Mouse (Mus musculus) retina, adult 2 months (tissue): ENCODE results near the gene Itgb4.

Source experiments
- DNase-seq: peaks from one replicate; pipeline ENCODE4 v3.0.0-alpha.2; 2012; ENCODE audit warnings: low read depth, low spot score

Gene Itgb4

DNA sequence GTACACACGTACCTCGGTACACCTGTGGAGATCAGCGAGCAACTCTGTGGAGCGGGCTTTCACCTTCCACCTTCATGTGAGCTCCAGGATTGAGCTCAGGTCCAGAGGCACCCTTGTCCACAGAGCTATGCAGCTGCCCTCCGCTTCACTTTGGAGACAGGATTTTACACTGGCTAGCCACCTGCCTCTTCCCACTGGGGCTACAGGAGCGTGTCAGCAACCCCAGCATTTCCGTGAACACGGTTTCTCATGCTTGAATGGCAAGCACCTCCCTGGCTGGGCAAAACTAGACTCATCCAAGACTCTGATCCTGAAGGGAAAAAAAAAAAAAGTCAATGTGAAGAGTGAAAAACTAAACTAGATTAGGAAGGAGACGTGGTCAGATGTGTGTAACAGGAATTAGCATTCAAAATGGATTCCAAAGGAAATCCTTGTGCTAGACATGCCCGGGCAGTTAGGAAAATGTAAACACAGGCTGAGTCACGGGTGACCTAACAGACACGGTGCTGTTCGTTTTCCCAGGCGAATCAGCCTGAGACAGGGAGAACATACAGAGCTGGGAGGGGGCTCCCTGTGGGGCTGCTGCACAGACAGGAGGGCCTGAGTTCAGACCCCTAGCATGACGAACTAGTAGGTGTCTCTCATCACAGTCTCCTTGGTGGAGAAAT, 4.4 kb upstream of the Itgb4 start:
- DNase-seq, result no peak

DNA sequence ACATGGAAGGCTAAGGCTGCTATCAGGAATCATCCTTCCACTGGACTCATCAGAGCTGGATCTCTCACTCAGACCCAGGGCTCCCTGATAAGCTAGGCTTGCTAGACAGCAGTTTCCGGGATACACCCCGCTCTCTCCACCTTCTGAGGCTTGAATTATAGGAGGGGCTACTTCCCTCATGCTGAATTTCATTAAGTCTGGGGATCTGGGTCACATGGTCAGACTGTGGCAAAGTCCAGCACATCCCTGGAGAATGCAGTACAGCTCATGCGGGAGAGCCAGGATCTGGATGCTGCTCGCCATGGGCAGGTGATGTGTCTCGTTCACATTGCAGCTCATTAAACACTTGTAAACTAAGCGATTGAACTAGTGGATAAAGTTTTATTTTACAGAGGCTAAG, 3.5 kb upstream of the Itgb4 start:
- DNase-seq, result no peak

DNA sequence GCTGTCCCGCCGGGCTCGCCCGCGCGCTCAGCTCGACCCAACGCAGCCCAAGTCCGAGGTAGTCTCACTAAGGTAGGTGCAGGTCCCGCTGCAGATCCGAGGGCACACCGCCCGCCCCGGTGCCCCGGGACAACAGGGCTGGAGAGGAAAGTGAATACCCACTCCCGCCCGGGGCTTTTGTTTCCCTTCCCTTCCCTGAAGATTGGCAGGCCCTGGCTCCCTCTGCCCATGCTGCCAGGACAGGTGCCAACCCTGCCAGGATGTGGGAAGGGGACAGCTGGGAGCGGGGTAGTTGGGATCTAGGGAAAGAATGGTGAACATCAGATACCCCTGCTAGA, 543 bp downstream of the Itgb4 start:
- no peak for DNase-seq

DNA sequence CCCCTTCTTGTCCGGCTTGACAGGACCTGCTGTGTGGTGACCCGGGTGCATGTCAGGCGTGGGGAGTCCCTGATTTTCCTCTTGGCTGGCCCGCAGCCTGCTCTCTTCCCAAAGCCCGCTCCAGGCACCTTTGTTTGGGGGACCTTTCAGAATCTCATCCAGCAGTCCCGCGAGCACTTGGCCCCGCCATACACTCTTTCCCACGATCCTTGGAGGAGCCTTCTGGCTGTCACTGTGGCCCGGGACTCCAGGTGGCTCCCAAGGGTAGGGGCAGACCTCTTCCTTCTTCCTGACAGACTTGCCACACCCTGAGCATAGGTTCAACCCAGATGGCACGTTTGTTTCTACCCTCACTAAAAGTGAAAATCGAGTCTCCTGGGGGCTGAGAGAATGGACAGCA, 1.0 kb downstream of the Itgb4 start:
- no peak for DNase-seq

DNA sequence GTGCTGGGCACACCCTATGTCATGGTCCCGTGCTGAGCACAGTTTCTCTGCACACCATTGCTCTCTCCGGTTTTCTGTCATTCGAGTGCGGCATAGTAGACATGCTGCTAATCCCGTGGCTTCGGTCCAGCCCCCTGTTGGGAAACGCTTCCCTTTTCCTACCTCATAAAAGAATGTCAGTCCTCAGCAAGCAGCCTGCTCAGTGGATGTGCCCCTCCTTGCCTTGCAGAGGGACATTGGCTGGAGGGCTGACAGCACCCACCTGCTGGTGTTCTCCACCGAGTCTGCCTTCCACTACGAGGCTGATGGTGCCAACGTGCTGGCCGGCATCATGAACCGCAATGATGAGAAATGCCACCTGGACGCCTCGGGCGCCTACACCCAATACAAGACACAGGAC, 8.0 kb downstream of the Itgb4 start:
- no peak for DNase-seq

DNA sequence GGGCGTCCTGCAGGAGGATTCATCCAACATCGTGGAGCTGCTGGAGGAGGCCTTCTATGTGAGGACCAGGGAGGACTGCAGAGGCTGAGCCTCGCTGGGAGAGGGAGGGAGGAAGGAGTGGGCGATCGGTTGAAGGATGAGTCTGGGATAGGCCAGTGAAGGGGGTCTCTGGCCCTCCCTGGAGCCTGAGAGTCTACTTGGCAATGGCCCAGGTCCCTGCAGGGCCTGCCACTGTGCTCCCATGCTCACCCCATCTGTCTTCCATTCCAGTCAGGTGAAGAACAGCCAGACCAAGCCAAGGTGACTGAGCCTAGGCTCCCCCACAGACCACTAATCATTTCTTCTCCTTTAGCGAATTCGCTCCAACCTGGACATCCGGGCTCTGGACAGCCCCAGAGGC, 8.8 kb downstream of the Itgb4 start:
- no peak for DNase-seq

DNA sequence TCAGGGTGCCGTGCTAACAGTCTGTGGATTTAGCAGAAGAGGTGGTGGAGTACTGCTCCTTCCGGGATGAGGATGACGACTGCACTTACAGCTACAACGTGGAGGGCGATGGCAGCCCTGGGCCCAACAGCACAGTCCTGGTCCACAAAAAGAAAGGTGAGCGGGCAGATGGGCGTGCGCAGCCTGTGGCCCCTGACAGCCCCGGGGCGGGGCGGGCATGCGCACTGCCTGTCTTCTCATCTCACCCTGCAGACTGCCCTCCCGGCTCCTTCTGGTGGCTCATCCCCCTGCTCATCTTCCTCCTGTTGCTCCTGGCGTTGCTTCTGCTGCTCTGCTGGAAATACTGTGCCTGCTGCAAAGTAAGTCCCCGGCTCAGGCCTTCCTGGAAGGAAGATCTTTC, 15.2 kb downstream of the Itgb4 start:
- no peak for DNase-seq

DNA sequence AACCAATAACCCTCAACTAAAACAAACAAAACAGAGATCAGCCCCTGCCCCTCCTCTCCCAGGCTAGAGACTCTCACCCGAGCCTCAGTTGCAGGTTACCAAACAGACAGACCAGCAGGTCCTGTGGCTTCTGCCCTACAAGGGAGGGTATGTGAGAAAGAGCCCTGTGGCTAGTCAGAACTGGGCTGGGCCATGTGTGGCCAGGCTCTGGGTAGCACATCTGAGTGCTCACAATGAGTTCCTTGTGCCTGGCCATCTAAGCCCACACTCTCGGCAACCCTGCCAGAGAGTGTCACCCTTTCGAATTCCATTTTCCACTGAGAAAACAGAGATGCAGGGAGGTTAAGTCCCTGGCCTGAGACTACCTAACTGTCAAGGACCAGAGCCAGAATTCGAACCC, 17.6 kb downstream of the Itgb4 start:
- DNase-seq, result no peak

DNA sequence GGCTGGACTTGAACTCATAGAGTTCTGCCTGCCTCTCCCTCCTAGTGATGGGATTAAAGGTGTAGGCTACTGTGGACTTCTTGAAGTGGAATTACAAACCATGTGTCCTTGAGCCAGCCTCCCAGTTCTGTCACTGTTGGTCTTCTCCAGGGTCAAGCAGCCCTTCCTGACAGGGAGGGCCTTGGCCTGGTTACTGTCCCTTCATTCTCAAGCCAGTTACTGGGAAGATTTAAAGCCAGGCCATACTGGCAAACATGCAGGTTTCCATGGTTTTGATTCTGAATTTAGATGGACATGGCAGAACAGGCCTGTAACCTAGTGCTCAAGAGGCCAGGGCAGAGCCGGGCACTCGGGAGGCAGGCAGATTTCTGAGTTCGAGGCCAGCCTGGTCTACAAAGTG, 20.7 kb downstream of the Itgb4 start:
- no peak for DNase-seq

DNA sequence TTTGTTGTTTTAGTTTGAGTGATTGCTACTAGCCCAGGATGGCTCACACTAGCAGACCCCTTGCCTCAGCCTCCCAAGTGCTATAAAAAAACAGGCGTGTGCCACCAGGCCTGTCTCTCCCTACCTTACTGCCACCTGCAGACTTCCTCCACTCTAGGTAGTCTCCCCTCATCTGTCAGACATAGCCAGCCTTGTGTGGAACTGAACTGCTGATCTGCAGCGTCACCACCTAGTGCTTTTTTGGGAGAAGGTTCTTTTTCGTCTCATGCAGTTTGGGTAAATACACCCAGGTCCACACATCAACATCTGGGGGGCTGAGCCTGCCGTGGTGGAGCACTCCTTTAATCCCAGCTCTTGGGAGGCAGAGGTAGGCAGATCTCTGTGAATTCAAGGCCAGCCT, 22.5 kb downstream of the Itgb4 start:
- no peak for DNase-seq

DNA sequence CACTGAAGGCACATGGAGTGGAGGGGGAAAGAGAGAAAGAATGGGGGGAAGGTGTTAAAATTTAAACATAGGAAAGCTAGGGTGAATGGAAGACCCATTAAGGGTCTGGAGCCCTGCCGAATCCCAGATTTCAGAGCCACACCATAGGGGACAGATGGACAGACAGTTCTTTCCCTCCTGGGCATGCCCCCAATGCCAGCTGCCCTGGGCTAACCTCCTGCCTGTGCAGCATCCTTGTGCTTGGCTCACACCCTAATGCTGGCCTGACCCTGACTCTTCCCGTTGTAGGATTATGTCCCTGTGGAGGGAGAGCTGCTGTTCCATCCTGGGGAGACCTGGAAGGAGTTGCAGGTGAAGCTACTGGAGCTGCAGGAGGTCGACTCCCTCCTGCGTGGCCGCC, 23.2 kb downstream of the Itgb4 start:
- DNase-seq, result no peak

DNA sequence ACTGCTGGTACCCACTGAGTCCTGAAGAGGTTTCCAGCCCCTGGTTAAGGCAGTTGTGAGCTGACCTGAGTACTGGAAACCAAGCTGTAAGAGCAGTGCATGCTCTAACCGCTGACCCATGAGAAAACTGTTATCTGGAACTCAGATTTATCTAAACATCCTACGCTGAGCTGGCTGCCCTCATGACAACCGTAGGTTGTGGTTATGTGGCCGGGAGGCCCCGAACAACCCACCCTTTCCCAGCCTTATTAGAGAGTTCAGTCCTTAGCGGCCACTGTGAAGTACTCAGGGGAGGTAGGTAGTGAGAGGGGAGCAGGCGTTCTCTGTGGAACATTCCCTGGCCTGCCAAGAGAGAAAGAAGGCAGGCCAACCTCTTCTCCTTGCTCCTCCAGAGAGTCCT, 24.5 kb downstream of the Itgb4 start:
- DNase-seq, result no peak

DNA sequence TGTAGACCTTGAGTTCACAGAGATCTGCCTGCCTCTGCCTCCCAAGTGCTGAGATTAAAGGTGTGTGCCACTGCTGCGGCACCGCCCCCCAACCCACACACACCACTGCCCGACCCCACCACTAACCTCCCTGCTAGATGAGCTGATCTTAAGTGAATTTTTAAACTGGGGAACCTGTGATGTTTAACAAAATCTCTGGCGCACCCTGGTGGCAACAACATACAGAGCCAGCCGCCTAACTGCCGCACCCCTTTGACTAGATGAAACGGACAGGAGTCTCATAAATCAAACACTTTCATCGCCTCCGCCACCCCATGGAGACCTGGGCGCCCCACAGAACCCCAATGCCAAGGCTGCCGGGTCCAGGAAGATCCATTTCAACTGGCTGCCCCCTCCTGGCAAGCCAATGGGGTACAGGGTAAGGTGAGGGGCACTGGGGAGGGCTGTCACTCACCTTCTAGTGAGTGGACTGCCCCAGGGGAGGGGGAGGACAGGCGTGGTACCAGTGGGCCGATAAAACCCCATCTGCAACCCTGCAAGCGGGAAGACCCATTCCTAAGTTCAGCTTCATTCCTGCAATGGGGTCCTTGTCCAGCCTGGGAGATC, 25.1 kb downstream of the Itgb4 start:
- DNase-seq, result no peak

DNA sequence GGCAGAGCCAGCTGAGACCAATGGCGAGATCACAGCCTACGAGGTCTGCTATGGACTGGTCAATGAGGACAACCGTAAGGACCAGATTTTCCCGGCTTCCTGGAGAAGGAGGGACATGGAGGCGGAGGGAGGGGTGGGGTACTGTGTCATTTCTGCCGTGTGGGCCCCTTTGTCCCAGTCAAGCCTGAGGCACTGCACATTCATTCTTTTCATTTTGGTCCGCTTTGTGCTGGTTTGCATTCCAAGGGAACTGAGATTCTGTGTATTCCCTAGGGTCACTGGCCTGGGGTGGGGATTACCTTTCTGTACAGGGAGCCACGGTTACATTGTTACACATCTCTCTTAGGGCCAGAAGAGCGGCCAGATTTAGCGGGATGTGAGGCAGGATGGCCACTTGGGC, 26.1 kb downstream of the Itgb4 start:
- DNase-seq, result no peak

DNA sequence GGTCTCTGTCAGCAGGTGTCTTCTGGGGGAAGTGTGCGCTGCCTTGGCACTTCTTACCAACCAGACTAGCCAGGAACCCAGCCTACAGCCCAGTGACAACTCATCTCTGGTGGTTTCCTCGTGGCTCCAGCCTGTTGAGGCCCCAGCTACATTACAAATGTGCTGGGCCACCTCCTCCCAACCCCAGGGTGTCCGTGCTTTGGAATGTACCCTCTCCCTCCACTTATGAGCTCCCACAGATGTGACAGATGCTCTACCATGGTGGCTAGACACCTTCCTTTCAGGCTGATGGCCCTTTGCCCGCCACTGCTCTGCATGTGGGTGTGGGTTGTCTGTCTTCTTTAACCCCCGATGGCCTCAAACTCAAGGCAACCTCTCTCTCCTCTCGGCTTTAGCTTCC, 27.2 kb downstream of the Itgb4 start:
- no peak for DNase-seq

DNA sequence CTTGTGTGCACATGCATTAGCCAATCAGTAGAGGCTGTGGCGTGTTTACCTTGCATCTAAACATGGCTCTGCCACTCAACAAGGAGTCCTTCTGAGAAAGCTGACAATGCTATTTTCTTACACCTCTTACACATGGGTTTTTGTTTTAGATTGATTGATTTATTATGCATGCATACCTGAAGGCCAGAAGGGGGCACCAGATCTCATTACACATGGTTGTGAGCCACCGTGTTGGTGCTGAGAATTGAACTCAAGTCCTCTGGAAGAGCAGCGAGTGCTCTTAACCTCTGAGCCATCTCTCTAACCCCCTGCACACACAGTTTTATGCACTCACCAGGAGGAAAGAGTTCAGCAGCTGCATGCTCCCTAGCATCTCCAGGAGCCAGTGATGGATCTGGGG, 28.4 kb downstream of the Itgb4 start:
- no peak for DNase-seq

DNA sequence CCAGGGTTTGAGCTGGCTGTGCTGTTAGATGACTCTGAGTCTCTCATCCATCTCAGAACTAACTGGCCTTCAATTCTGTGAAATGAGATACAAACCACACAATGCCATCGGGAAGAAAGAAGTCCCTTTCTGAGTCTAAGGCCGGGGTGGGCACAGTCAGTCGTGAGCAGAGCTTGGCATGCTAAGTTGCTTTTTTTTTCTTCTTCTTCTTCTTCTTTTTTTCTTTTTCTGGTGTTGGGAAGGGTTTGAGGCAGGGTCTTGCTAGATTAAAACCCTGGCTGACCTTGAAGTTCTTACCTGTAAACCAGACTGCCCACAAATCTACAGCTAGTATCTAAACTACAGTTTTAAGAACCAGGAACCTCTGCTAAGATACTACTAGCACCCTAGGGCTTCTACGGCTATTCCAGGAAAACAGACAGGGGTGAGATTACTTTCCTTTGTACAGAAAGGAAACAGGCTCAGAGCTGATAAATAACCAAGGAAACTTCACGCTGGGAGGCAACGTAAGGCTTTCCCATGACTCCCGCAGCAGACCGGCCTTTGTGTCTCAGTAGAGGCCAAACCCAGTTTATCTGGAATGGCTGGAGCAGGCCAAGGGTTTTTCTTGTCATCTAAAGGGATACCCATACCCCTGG, 29.8 kb downstream of the Itgb4 start:
- no peak for DNase-seq

DNA sequence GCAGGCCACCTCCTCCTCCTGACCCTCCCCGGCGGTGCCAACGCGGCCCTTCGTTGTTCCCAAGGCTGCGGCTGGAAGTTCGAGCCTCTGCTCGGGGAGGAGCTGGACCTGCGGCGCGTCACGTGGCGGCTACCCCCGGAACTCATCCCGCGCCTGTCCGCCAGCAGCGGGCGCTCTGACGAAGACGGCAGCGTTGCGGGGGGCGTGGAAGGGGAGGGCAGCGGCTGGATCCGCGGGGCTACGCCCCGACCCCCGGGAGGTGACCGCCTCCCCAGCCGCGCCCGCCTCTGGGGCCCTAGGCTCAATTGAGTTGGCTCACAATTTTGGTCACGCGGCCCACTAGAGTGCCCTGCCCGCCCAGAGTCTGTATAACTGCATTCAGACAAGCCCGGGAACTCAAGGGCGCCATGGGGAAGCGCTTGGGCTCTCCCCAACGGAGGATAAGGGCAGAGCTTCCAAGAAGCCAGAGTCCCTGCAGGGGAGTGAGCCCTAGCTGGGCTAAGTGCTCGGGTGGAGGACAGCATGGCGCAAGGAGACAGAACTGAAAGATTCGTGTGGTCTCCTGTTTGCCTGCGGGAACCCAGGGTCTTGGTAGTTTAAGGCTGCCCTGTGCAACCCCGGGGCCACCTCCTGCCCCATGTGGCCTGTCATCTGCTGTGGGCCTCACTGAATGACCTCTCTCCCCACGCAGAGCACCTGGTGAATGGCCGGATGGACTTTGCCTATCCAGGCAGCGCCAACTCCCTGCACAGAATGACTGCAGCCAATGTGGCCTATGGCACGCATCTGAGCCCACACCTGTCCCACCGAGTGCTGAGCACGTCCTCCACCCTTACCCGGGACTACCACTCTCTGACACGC, 30.6 kb downstream of the Itgb4 start:
- no peak for DNase-seq

DNA sequence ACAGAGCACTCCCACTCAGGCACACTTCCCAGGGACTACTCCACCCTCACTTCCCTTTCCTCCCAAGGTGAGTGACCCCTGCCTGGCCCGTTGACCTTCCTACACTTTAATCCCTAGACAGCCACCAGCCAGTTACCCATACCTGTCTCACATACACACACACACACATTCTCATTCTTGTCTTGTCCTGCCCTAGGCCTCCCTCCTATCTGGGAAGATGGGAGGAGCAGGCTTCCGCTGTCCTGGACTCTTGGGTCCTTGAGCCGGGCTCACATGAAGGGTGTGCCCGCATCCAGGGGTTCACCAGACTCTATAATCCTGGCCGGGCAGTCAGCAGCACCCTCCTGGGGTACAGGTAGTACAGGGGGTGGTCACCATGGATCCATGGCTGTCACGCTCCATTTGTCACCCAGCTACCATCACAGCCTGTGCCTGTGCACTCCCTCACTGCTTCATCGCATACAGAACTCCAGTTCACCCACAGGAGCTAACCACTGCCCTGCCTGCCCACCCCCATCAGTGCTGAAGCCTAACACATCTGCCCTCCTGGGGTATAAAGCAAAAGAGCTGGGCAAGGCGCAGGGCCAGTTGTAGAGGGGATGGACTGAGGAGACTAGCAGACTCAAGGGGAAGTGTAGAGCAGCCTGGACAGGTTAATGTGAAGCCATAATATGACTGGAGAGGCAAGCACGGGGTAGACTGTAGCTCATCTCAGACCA, 31.4 kb downstream of the Itgb4 start:
- DNase-seq, result no peak

DNA sequence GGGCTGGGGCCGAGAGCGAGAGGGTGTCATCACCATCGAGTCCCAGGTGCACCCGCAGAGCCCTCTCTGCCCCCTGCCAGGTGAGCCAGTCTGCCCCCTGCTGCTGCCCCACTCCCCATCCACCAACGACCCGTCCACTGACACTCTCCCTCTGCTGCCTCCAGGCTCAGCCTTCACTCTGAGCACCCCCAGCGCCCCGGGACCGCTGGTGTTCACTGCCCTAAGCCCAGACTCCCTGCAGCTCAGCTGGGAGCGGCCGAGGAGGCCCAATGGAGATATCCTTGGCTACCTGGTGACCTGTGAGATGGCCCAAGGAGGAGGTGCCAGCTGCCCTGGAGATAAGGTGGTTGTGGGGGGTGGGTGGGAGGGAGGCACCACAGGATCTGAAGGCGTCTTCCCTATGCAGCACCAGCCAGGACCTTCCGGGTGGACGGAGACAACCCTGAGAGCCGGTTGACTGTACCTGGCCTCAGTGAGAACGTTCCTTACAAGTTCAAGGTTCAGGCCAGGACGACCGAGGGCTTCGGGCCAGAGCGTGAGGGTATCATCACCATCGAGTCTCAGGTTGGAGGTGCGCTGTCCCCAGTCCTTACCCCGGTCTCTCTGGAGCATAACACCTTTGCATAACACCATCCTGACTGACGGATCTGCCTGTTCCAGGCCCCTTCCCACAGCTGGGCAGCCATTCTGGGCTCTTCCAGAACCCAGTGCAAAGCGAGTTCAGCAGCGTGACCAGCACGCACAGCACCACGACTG, 32.8 kb downstream of the Itgb4 start:
- no peak for DNase-seq

DNA sequence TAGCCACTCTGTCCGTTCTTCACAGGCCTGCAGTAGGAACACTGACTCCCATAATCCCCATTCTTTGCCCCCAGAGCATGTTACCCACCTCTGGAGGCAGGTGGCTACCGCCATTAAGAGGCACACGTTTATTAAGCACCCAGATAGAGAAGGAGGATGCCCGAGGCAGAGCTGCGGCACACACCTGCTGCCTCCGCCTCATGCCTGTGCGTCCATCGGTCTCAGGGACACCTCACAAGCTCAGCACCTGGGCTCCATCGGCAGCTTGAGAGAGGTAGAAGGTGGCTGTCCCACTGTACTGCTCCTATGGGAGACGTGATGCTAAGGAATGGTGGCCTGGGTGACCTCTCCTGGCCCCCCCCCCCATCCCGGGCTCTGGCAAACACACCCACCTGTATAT, 33.9 kb downstream of the Itgb4 start:
- no peak for DNase-seq
